ENCODE assay signal across 8 mouse cellular contexts in genomic region chr13:98205771-98206545, GRCm38 (mm10). TPM values are rescaled to one million over a fixed set of nuclear protein-coding genes. Genes with fewer than 3 reads are reported as not detected.
DNase-seq lines count a peak whose midpoint lies in the region; ATAC-seq and TF ChIP-seq lines count a peak whose summit lies in the region.

Gene Arhgef28 (minus strand): TSS chr13:98206439.

- peak within 1 kb of the TSS; percentile 50 for H3K4me3 ChIP-seq in embryonic fibroblast, embryonic 13.5 days (ENCODE audit: insufficient read depth, low read length)
- H3K4me3 ChIP-seq in heart, embryonic 13.5 days, result peak within 1 kb of the TSS; percentile 72
- H3K4me3 ChIP-seq in kidney, postnatal 0 days (replicated peaks; ENCODE audit: low read depth, low read length), result peak within 1 kb of the TSS; percentile 41
- peak within 1 kb of the TSS; percentile 65 for H3K4me3 ChIP-seq in liver, embryonic 12.5 days
- H3K4me3 ChIP-seq in stomach, embryonic 16.5 days (replicated peaks; ENCODE audit: low read length), result peak within 1 kb of the TSS; percentile 72

- TF ChIP-seq POLR2A in embryonic fibroblast, embryonic 13.5 days (IDR thresholded peaks at IDR 0.05; ENCODE audit: low read depth, low read length), result 0 out of 2 replicates have a peak, but pooled peaks have one; percentile 19

- under 1% methylated on average over 56 of the region's 76 CpGs for WGBS in heart, embryonic 13.5 days
- under 1% methylated on average over 45 of the region's 76 CpGs for whole genome bisulfite sequencing in kidney, postnatal 0 days
- WGBS in liver, embryonic 12.5 days (ENCODE audit: insufficient replicate concordance), result under 1% methylated on average over 56 of the region's 76 CpGs
- under 1% methylated on average over 66 of the region's 76 CpGs for WGBS in stomach, embryonic 16.5 days

- TF ChIP-seq CTCF in embryonic fibroblast, embryonic 13.5 days (IDR thresholded peaks at IDR 0.05; ENCODE audit: borderline replicate concordance, insufficient read depth, low read length), result peak; percentile 58; the same call in 1 of the 2 replicates
- peak; percentile 67 for TF ChIP-seq CTCF in kidney, postnatal 0 days (IDR thresholded peaks at IDR 0.05; ENCODE audit: low read depth)

- DNase-seq in cerebellum, adult 9-10 months, result no peak
- peak; percentile 81 for DNase-seq in kidney, postnatal 0 days (ENCODE audit: low spot score)
- DNase-seq in neural tube, embryonic 10.5 days (ENCODE audit: extremely low spot score, low spot score), result peak; percentile 80

- peak; percentile 64 for ATAC-seq in cerebellum, adult (ENCODE audit: insufficient number of reproducible peaks, low FRiP score, low TSS enrichment)
- ATAC-seq in heart, embryonic 13.5 days (ENCODE audit: extremely low read depth, insufficient number of reproducible peaks, low FRiP score, low TSS enrichment), result peak; percentile 68
- peak; percentile 89 for ATAC-seq in kidney, postnatal 0 days (replicated peaks; ENCODE audit: low FRiP score, low read depth)
- peak; percentile 83 for ATAC-seq in liver, embryonic 12.5 days
- peak; percentile 89 for ATAC-seq in stomach, embryonic 16.5 days (ENCODE audit: insufficient read depth, low FRiP score)

- no peaks in the 10 kb centered on the region for H3K36me3 ChIP-seq in heart, embryonic 13.5 days
- H3K36me3 ChIP-seq in kidney, postnatal 0 days (ENCODE audit: insufficient read depth, low read length), result no peaks in the 10 kb centered on the region
- no peaks in the 10 kb centered on the region for H3K36me3 ChIP-seq in liver, embryonic 12.5 days
- no peaks in the 10 kb centered on the region for H3K36me3 ChIP-seq in stomach, embryonic 16.5 days (ENCODE audit: control insufficient read depth, insufficient read depth, low read length)

- peak within 1 kb of the TSS; percentile 92 for H3K4me2 ChIP-seq in heart, embryonic 13.5 days
- peak within 1 kb of the TSS; percentile 61 for H3K4me2 ChIP-seq in kidney, postnatal 0 days (ENCODE audit: low read length)
- peak within 1 kb of the TSS; percentile 96 for H3K4me2 ChIP-seq in liver, embryonic 12.5 days
- H3K4me2 ChIP-seq in stomach, embryonic 16.5 days (ENCODE audit: low read depth, low read length), result peak within 1 kb of the TSS; percentile 95

- H3K9ac ChIP-seq in heart, embryonic 13.5 days, result peak within 1 kb of the TSS; percentile 80
- H3K9ac ChIP-seq in kidney, postnatal 0 days (ENCODE audit: low read depth, low read length), result peak within 1 kb of the TSS; percentile 61
- peak within 1 kb of the TSS; percentile 57 for H3K9ac ChIP-seq in liver, embryonic 12.5 days
- peak within 1 kb of the TSS; percentile 82 for H3K9ac ChIP-seq in stomach, embryonic 16.5 days (ENCODE audit: low read length)

- H3K27ac ChIP-seq in embryonic fibroblast, embryonic 13.5 days (ENCODE audit: insufficient read depth, low read length), result no peak within 1 kb of the TSS
- peak within 1 kb of the TSS; percentile 86 for H3K27ac ChIP-seq in heart, embryonic 13.5 days (replicated peaks)
- H3K27ac ChIP-seq in kidney, postnatal 0 days, result peak within 1 kb of the TSS; percentile 75
- H3K27ac ChIP-seq in liver, embryonic 12.5 days, result no peak within 1 kb of the TSS
- peak within 1 kb of the TSS; percentile 86 for H3K27ac ChIP-seq in stomach, embryonic 16.5 days (ENCODE audit: low read length)

- peaks cover 3% of the 10 kb centered on the region; the same call in 1 of the 2 replicates for H3K4me1 ChIP-seq in embryonic fibroblast, embryonic 13.5 days (ENCODE audit: control insufficient read depth, insufficient read depth, low read length)
- peaks cover 25% of the 10 kb centered on the region for H3K4me1 ChIP-seq in heart, embryonic 13.5 days
- H3K4me1 ChIP-seq in kidney, postnatal 0 days (replicated peaks; ENCODE audit: insufficient read depth, low read length), result no peaks in the 10 kb centered on the region
- peaks cover 12% of the 10 kb centered on the region for H3K4me1 ChIP-seq in liver, embryonic 12.5 days
- 0 out of 2 replicates have a peak, but pooled peaks cover 7% of the 10 kb centered on the region for H3K4me1 ChIP-seq in stomach, embryonic 16.5 days (ENCODE audit: control insufficient read depth, insufficient read depth, low read length)

- H3K9me3 ChIP-seq in heart, embryonic 13.5 days, result no peaks in the 10 kb centered on the region
- no peaks in the 10 kb centered on the region for H3K9me3 ChIP-seq in kidney, postnatal 0 days (replicated peaks; ENCODE audit: low read length)
- H3K9me3 ChIP-seq in liver, embryonic 12.5 days (replicated peaks), result no peaks in the 10 kb centered on the region
- 0 out of 2 replicates have a peak, but pooled peaks cover 2% of the 10 kb centered on the region for H3K9me3 ChIP-seq in stomach, embryonic 16.5 days (replicated peaks; ENCODE audit: control insufficient read depth, low read length)

- H3K27me3 ChIP-seq in heart, embryonic 13.5 days (replicated peaks), result peaks cover 13% of the 10 kb centered on the region
- no peaks in the 10 kb centered on the region for H3K27me3 ChIP-seq in kidney, postnatal 0 days (ENCODE audit: insufficient read depth, low read length)
- peaks cover 82% of the 10 kb centered on the region for H3K27me3 ChIP-seq in liver, embryonic 12.5 days (replicated peaks)
- H3K27me3 ChIP-seq in stomach, embryonic 16.5 days (ENCODE audit: control insufficient read depth, insufficient read depth, low read length), result no peaks in the 10 kb centered on the region

RNA-seq across cellular contexts. Expression of gene Arhgef28, which starts in this region (rescaled TPM):
- 16.7 and 24.9 TPM in 2 replicates for polyA plus RNA-seq in embryonic fibroblast, embryonic 13.5 days (2011; ENCODE audit: insufficient read length, low read depth, missing spikeins)
- polyA plus RNA-seq in heart, embryonic 13.5 days (2015; fragmentation: Nextera tagmentation; extraction: Ambion mirVana), result 9.3 and 11.8 TPM in 2 replicates
- polyA plus RNA-seq in kidney, postnatal 0 days (2015; fragmentation: Nextera tagmentation; extraction: Ambion mirVana), result 55.8 and 58.3 TPM in 2 replicates
- 0.85 and 1.2 TPM in 2 replicates for polyA plus RNA-seq in liver, embryonic 12.5 days (2016; fragmentation: Nextera tagmentation; extraction: Ambion mirVana)
- polyA plus RNA-seq in stomach, embryonic 16.5 days (2015; fragmentation: Nextera tagmentation; extraction: Ambion mirVana), result 26.6 and 30.7 TPM in 2 replicates

Comparison
In these comparisons a context has a peak if more than half of its experiments do, and no peak if none do; other contexts are left out.
1. H3K27ac ChIP-seq: peak in heart, embryonic 13.5 days (single experiment), kidney, postnatal 0 days (single experiment) and stomach, embryonic 16.5 days (single experiment); none in embryonic fibroblast, embryonic 13.5 days (single experiment) and liver, embryonic 12.5 days (single experiment).
2. Peak in every context shown above with its lines, with median percentiles within 50 percentile points of each other: ATAC-seq, H3K4me3 ChIP-seq, H3K4me2 ChIP-seq and H3K9ac ChIP-seq.